Mouse (Mus musculus) megakaryocyte, embryonic 14.5 days (primary cell): ENCODE data around the gene 4931428L18Rik. TPM values are rescaled to one million over a fixed set of nuclear protein-coding genes. Genes with fewer than 3 reads are reported as not detected.
A peak's percentile ranks its signal among the peaks of the same experiment; 100 is the strongest.

Source experiments
- H3K27me3 ChIP-seq: replicated peaks from 2 replicates; pipeline ENCODE3; 2012; ENCODE audit warnings: inconsistent platforms
- H3K36me3 ChIP-seq: replicated peaks from 2 replicates; pipeline ENCODE3; 2012; ENCODE audit warnings: low read length, inconsistent platforms, mixed read lengths
- H3K4me1 ChIP-seq: 2 replicates; pipeline ENCODE4 v1.6.1; 2012; ENCODE audit warnings: inconsistent platforms
- H3K4me3 ChIP-seq: replicated peaks from 2 replicates; pipeline ENCODE3; 2012; ENCODE audit warnings: moderate library complexity, mild to moderate bottlenecking, inconsistent platforms
- H3K9me3 ChIP-seq: 2 replicates; pipeline ENCODE4 v1.6.1; 2012; ENCODE audit warnings: inconsistent platforms
- FLI1 ChIP-seq: IDR thresholded peaks from 2 replicates; pipeline ENCODE4 v1.6.1; 2012; ENCODE audit warnings: low read length, inconsistent platforms, mixed read lengths
- GATA1 ChIP-seq: IDR thresholded peaks from 3 replicates; pipeline ENCODE4 v1.6.1; 2012; ENCODE audit warnings: mixed read lengths, low read length, inconsistent platforms, borderline replicate concordance
- polyA plus RNA-seq: library from polyadenylated mRNA; stranded (reverse); fragments of >175 nt; gene quantifications from 2 replicates; pipeline ENCODE4 v1.2.3, GENCODE M21; 2012; ENCODE audit warnings: low replicate concordance; ENCODE audit not compliant: insufficient read depth

4931428L18Rik gene
- polyA plus RNA-seq, 1 experiment: not detected

DNA sequence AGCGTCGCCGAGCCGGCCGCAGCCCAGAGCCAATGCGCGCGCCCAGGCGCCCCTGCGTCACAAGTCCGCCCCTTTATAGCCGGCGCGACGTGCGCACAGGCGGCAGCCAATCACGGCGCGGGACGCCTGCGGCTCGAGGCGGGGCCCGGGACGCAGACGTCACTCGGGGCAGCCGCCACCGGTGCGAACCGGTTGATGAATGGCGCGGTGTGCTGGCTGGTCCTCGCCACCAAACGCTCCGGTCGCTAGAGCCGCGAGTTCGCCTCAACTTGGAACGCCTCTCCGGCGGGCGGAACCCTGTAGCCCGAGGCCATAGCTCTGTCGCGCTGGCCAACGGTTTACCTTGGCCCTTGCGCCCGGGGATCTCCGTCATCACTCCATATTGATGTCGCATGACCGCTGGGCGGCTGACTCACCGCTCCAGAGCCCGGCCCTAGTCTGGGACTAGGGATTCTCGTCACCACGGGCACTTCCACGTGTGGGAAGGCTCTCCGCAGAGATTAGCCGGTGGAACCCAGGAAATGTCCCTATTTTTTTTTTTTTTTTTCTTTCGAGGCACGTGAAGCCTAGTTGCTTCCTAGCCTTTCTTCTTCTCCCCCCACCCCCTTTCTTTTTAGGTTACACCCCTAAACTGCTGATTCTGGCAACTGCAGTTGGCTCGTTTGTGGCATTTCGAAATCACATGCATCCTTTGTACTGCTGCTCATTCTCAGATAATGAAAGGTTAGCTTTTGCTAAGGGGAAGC, 272.6 kb downstream of the 4931428L18Rik start:
- no peak for TF ChIP-seq GATA1
- no peak for TF ChIP-seq FLI1
- H3K9me3 ChIP-seq: no peaks in the 10 kb centered on the region
- peak overlapping the region; percentile 95 for H3K4me3 ChIP-seq
- H3K36me3 ChIP-seq: peaks cover 14% of the 10 kb centered on the region
- H3K27me3 ChIP-seq: no peaks in the 10 kb centered on the region
- peaks cover 13% of the 10 kb centered on the region; the same call in 1 of the 2 replicates for H3K4me1 ChIP-seq

DNA sequence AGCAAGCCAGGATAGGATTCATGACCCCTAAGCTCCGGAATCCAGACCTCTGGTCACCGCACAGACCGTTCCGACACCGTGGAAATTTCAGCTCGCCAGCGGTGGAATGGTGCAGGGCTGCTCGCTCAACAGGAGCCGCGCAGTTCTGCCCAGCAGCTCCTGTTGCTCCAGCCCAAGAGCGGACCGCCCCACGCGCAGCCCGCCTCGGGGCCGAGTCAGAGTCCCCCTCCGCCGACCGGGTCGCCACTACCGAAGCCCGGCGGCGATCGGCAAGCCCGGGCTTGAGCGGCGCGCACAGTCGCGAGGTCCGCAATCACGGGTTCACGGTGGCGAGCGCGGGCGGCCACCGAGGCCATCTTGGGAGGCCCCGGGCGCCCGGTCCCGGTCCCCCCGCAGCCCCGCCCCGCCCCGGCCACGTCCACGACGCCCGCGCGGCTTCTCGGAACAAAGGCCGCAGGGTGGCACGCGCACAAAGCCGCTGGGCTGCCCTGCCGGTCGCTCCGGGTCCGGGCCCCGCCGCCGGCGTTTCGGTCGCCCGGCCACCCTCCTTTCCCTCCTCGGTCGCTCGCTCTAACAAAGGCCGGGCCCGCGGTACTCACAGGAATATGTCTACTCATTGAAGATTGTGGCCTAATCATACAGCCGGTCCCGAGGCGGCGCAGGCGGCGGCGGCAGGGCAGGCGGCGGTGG, 273.4 kb downstream of the 4931428L18Rik start:
- Histone ChIP-seq H3K4me1 (peaks cover 13% of the 10 kb centered on the region; the same call in 1 of the 2 replicates), H3K9me3 (no peaks in the 10 kb centered on the region), H3K27me3 (no peaks in the 10 kb centered on the region), H3K4me3 (peak overlapping the region; percentile 96), H3K36me3 (peaks cover 22% of the 10 kb centered on the region)
- TF ChIP-seq FLI1: no peak
- no peak for TF ChIP-seq GATA1

DNA sequence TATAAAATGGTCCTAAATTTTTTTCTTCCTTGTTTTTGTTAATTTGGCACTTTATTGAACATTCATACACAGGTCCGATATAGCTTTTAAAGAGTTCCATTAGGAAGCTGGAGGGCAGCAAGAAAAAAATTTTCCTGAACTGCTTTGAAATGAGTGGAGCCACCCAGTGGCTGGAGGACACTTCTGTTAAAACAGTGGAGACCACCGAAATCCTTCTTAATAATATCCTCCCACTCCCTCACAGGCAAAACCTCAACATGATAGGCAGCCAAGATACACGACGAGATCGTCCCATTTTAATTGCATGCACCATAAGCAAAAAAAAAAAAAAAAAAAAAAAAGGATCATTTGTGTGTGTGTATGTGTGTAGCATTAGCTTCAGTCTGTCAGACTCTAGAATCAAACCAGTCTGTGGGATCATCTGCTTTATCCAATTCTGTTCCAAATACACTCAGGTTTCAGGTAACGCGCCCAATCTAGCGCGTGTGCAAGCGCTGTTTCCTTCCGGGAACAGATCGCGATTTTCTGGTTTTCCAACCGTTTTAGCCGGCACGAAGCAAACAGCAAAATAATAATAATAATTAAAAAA, 274.0 kb downstream of the 4931428L18Rik start:
- peaks cover 13% of the 10 kb centered on the region; the same call in 1 of the 2 replicates for H3K4me1 ChIP-seq
- H3K36me3 ChIP-seq: peaks cover 28% of the 10 kb centered on the region
- no peaks in the 10 kb centered on the region for H3K9me3 ChIP-seq
- H3K27me3 ChIP-seq: no peaks in the 10 kb centered on the region
- H3K4me3 ChIP-seq: peak overlapping the region; percentile 96
- TF ChIP-seq GATA1: no peak

Other genes starting within 250 kb of the 4931428L18Rik start
- gene AC153137.1, start 244.7 kb downstream of the 4931428L18Rik start, polyA plus RNA-seq: not detected in 2 replicates
- gene Lgsn, start 46.3 kb downstream of the 4931428L18Rik start, polyA plus RNA-seq: not detected in 2 replicates
- gene Pih1d3, start 154 bp upstream of the 4931428L18Rik start, polyA plus RNA-seq: not detected in 2 replicates